Mouse (Mus musculus): ENCODE measurements at regions not wholly inside any gene's neighbourhood (a gene's known extent, or its start where the extent isn't known, plus 50 kb on each side); places are given as distances from the start of the nearest gene placed in this dataset.

DNA sequence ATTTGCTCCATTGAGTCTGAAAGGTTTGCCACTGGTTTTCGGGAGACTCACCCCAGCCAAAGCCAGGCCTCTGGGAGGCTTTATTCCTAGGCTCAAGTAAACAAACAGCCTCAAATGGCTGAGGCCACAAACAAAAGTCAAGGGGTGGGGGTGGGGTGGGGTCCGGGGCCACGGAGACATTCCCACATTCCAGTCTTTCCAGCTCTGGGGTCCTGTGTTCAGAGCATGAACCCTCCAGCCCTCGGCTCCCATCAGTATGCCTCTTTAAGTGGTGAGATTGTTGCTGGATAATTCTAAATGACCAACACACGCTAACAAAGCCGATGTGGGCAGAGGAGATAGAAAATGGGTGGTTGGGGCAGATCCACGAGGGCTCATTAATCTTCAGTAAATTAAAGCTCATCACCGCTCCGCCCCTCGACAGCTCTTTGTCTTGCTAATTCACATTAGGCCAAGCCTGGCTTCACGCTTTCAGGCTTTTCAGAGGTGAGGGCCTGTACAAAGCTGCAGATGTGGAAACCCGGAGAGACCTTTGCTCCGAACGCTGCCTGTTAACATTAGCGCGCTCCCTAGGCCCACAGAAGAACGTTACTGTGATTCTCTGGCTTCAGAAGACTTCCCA lies 326.2 kb downstream of the Pmp22 start:
- DNase-seq (ENCODE audit: low spot score in 2 of 2): no peak
- intact Hi-C loops (cut with DNase I): no loop called here

GRCm38 (mm10) chr11:63456356-63456755 lies 327.6 kb downstream of the Pmp22 start:
- DNase-seq (ENCODE audit: low spot score in 2 of 2): no peak
- intact Hi-C loops (cut with DNase I): no loop called here

- no peak for DNase-seq (ENCODE audit: low spot score in 2 of 2)
- intact Hi-C loops (cut with DNase I): no loop called here
These were observed 328.5 kb downstream of the Pmp22 start for GRCm38 (mm10) chr11:63457250-63457649.

DNA sequence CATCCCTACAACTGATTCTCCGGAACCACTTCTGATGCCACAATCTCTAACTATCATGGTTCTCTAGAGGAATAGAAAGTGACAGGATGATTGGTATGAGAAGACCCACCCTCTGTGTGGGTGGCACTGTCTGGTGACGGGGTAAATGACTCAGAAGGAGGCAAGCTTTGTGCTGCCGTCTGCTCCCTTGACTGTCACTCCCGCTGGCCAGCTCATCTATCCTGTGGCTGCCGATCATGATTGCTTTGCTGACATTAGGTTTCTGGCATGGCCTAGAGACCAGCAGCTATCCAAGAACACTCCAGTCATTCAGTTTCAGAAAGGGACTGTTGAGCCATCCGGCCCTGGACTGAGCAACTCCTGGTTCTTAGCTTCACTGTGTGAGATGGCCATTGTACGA lies 331.4 kb downstream of the Pmp22 start:
- intact Hi-C loops (cut with DNase I): no loop called here
- DNase-seq (ENCODE audit: low spot score in 2 of 2): no peak

GRCm38 (mm10) chr11:63463797-63464331 lies 335.1 kb downstream of the Pmp22 start:
- intact Hi-C loops (cut with DNase I): no loop called here
- DNase-seq (ENCODE audit: low spot score in 2 of 2): no peak

GRCm38 (mm10) chr11:63465941-63466340 lies 337.2 kb downstream of the Pmp22 start:
- intact Hi-C loops (cut with DNase I): no loop called here
- DNase-seq (ENCODE audit: low spot score in 2 of 2): no peak

- intact Hi-C loops (cut with DNase I): no loop called here
- no peak for DNase-seq (ENCODE audit: low spot score in 2 of 2)
These were observed 337.8 kb downstream of the Pmp22 start for GRCm38 (mm10) chr11:63466541-63466940.

DNA sequence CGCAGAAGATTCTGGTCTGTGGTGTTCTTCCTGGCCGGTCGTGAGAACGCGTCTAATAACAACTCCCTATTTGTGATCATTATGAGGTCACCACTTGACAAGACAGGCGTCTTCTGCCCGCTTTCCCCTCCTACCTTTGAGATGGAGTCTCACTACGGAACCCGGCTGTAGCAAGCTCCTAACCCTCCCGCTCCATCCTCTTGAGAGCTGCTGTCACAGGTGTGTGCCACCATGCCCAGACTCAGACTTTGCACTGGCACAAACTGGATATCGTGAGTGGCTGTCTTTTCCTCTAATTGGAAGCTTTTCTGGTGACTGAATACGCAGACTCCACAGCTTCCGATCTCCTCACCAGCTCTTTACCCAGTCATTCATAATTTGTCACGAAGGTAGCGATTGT lies 346.0 kb downstream of the Pmp22 start:
- intact Hi-C loops (cut with DNase I): no loop called here
- DNase-seq (ENCODE audit: low spot score in 2 of 2): no peak

- intact Hi-C loops (cut with DNase I): no loop called here
- no peak for DNase-seq (ENCODE audit: low spot score in 2 of 2)
These were observed 353.0 kb downstream of the Pmp22 start for GRCm38 (mm10) chr11:63481676-63482310.

DNA sequence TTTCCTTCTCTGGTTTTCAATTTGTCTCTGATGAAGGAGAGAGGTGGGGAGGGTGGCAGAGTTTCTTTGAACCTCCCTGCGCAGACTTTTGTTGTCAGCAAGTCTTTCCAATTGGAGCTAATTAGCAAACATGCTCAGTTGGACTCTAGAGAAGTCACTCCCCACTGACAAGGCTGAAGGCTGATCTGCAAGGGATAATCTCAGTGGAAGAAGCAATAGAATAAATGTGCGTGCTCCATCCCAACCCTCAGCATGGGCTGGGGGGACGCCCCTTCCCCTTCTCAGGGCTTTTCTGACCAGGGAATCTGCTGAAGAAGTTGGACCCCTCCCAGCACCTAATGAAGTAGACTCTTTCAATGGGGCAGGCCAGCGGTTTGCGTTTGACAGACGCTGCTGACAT lies 353.8 kb downstream of the Pmp22 start:
- DNase-seq (ENCODE audit: low spot score in 2 of 2): no peak
- intact Hi-C loops (cut with DNase I): no loop called here

DNA sequence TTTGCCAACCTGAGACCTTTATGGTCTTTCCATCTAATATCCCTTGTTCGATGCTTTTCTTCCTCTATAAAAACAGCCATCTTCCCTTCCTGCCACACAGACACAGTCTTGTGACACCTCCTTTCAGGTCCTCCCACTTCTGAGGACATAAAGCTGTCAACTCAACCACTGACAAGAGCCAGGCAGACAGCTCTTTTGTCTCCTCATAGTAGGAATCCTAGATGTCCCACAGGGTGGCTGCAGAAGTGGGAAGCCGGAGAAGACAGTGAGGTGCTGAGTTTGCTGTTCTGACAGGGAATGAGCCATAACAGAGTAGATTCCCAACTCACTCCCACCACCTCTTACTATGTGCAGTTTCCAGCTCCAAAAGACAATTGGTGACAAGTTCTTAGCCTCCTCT lies 358.4 kb downstream of the Pmp22 start:
- intact Hi-C loops (cut with DNase I): no loop called here
- DNase-seq (ENCODE audit: low spot score in 2 of 2): no peak

DNA sequence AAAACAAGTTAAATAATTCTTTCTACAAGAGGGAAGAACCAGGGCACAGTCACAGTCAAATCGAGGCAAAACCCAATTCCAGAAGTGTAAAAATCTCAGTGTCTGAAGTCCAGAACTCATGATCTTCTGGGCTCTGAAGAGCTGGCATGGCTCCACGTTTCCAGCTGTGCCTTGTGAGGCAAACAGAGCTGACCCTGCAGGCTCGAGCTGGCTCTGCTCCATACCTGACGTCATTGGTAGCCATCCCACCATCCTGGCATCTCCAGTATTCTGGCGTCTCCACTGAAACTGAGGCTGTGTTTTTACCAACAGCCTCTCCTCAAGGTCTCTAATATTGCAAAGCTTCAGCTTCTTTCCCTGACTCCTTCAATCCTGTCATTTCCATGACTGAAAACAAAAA lies 373.4 kb downstream of the Pmp22 start:
- DNase-seq (ENCODE audit: low spot score in 2 of 2): no peak
- intact Hi-C loops (cut with DNase I): no loop called here

DNA sequence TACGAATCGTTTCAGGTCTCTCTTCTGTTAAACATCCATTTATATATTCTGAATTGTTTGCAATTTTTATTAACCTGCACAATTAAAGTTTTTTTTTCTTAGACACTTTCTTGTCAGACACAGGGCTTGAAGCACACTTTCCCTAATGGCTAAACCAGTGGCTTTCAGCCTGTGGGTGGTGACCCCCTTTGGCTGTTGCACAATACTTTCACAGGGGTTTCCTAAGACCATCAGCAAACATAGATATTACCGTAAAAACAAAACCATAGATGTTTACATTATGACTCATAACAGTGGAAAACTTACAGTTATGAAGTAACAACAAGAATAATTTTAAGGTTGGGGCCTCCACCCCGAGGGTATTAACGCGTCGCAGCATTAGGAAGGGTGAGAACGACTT lies 378.6 kb downstream of the Pmp22 start:
- DNase-seq (ENCODE audit: low spot score in 2 of 2): no peak
- intact Hi-C loops (cut with DNase I): no loop called here

DNA sequence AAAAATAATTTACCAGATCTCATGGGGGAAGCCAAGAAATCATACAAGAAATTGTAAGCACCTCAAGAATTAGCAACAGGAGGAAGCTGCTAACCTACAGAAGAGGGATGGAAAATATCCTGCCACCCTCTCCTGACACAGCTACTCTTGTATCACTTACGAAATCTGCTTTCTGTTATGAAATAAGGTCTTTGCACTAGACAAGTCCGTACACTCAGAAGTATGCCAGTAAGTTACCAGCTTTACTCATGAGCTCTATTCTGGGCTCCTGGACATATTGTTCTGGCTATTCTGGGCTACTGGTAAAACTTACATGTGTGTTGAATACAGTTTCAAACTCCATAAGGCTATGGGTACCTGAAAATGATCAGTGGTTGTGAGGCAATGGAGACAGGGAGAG lies 379.9 kb downstream of the Pmp22 start:
- DNase-seq (ENCODE audit: low spot score in 2 of 2): peak in 1 of 2 experiments; percentile 43
- intact Hi-C loops (cut with DNase I): no loop called here

DNA sequence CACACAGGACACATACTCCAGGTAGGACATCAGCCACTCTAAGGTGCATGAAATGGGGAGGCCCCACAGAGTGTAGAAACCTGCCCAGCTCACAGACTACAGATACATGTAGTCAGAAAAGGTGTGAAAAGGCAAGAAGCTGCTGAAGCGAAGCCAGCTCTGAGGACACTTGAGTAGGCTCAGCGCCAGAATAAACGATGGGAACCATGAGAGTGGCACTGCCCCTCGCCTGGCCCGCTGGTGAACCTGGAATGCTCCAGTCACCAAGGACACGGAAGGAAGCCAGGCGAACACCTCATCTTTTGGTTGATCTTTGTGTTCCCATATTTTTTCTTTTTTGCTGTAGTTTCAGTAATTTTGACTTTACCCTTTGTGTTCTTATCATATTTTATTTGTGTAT lies 381.8 kb downstream of the Pmp22 start:
- no peak for DNase-seq (ENCODE audit: low spot score in 2 of 2)
- intact Hi-C loops (cut with DNase I): no loop called here

DNA sequence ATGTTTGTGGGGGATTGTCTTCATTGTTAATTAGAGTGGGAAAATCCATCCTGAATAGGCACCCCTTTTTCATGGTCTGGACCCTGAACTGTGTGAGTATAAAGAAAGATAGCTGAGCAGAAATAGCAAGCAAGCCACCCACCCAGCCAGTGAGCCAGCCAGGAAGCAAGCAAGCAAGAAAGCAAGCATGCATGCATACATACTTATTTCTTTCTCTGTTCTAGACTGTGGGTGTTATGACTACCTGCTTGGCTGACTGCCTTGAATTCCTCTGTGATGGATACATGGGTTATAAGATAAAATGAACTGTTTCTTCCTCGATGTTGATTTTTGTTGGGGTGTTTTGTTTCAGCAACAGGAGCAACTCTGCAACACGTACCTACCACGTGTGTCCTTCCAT lies 385.8 kb downstream of the Pmp22 start:
- peak in 1 of 2 experiments; percentile 55 for DNase-seq (ENCODE audit: low spot score in 2 of 2)
- intact Hi-C loops (cut with DNase I): no loop called here

- DNase-seq (ENCODE audit: low spot score in 2 of 2): peak in 1 of 2 experiments; percentile 16
- intact Hi-C loops (cut with DNase I): no loop called here
These were observed 390.1 kb downstream of the Pmp22 start for GRCm38 (mm10) chr11:63518847-63519246.

DNA sequence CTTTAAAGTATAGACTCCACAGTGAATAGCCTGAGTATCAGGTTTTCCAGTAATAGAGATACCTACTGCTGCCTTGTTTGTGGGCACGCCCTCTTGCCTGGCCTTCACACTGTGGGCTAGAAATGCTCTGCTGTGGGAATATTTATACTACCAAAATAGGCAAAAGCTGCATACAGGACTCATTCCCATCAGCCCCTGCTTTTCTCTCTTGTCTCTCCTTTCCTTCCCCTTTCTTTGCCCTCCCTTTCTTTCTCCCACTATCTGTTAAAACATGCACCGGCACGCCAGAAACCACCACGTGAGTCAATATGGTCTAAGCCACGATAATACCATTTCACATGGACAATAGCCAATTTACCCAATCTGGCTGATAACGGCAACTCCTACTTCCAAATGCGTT lies 395.5 kb downstream of the Pmp22 start:
- intact Hi-C loops (cut with DNase I): no loop called here
- DNase-seq (ENCODE audit: low spot score in 2 of 2): no peak

GRCm38 (mm10) chr11:63525431-63525830 lies 396.6 kb downstream of the Pmp22 start:
- DNase-seq (ENCODE audit: low spot score in 2 of 2): no peak
- intact Hi-C loops (cut with DNase I): no loop called here

- intact Hi-C loops (cut with DNase I): no loop called here
- no peak for DNase-seq (ENCODE audit: low spot score in 2 of 2)
These were observed 396.1 kb downstream of the Hs3st3b1 start for GRCm38 (mm10) chr11:63525956-63526355.

- intact Hi-C loops (cut with DNase I): no loop called here
- no peak for DNase-seq (ENCODE audit: low spot score in 2 of 2)
These were observed 389.3 kb downstream of the Hs3st3b1 start for GRCm38 (mm10) chr11:63532752-63533151.
